In the genomic region with DNA sequence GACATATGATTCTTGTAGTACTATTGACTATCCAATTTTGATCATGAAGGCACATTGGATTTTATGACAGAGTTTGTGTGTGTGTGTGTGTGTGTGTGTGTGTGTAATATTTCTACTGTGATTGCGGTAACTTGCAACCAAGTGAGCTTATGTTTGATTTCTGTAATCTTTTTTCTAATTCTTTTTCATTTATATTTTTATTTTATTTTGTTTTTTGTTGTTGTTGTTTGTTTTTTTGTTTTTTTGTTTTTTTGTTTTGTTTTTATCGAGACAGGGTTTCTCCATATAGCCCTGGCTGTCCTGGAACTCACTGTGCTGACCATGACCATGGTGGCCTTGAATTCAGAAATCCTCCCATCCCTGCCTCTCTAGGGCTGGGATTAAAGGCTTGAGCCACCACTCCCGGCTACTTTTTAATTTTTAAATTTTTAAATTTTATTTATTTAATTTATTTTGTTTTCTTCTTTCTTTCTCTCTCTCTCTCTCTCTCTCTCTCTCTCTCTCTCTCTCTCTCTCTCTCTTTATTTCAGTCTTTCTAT, we compare ENCODE assay signal across 8 mouse cellular contexts.
DNase-seq lines count a peak whose midpoint lies in the region; ATAC-seq and TF ChIP-seq lines count a peak whose summit lies in the region.
"Not testable (repeated sequence)": the region's sequence is repeated elsewhere in the genome, so short reads cannot be mapped to it uniquely, and the experiment has no call there.

No protein-coding gene starts in this region.

- H3K4me1 ChIP-seq in forebrain, embryonic 13.5 days; heart, embryonic 16.5 days (ENCODE audit: control insufficient read depth, insufficient read depth, low read length); kidney, postnatal 0 days (replicated peaks; ENCODE audit: insufficient read depth, low read length); liver, embryonic 13.5 days (replicated peaks); midbrain, embryonic 15.5 days; stomach, embryonic 14.5 days (ENCODE audit: control insufficient read depth, insufficient read depth, low read length): not testable (repeated sequence)

- not testable (repeated sequence) for H3K27me3 ChIP-seq in forebrain, embryonic 13.5 days; heart, embryonic 16.5 days (ENCODE audit: control insufficient read depth, insufficient read depth, low read length); kidney, postnatal 0 days (ENCODE audit: insufficient read depth, low read length); liver, embryonic 13.5 days; midbrain, embryonic 15.5 days (replicated peaks); stomach, embryonic 14.5 days (ENCODE audit: control insufficient read depth, insufficient read depth, low read length)

- H3K36me3 ChIP-seq in forebrain, embryonic 13.5 days (ENCODE audit: poor library complexity, severe bottlenecking); heart, embryonic 16.5 days (ENCODE audit: control insufficient read depth, insufficient read depth); kidney, postnatal 0 days (ENCODE audit: insufficient read depth, low read length); liver, embryonic 13.5 days; midbrain, embryonic 15.5 days (replicated peaks); stomach, embryonic 14.5 days (ENCODE audit: control insufficient read depth, insufficient read depth, low read length): not testable (repeated sequence)

- not testable (repeated sequence) for H3K4me2 ChIP-seq in forebrain, embryonic 13.5 days; heart, embryonic 16.5 days (ENCODE audit: low read depth, low read length); kidney, postnatal 0 days (ENCODE audit: low read length); liver, embryonic 13.5 days; midbrain, embryonic 15.5 days; stomach, embryonic 14.5 days (replicated peaks; ENCODE audit: low read depth, low read length)

- peak; percentile 69; the same call in 1 of the 2 replicates for ATAC-seq in forebrain, embryonic 13.5 days
- peak; percentile 82 for ATAC-seq in heart, embryonic 16.5 days (replicated peaks; ENCODE audit: extremely low read depth, insufficient read depth, low FRiP score)
- peak; percentile 89 for ATAC-seq in kidney, postnatal 0 days (replicated peaks; ENCODE audit: low FRiP score, low read depth)
- ATAC-seq in liver, embryonic 13.5 days (ENCODE audit: low read depth), result peak; percentile 77
- peak; percentile 63; the same call in 1 of the 2 replicates for ATAC-seq in midbrain, embryonic 15.5 days (replicated peaks)
- ATAC-seq in stomach, embryonic 14.5 days (ENCODE audit: insufficient number of reproducible peaks, insufficient read depth, low FRiP score, low read depth), result peak; percentile 90

- TF ChIP-seq CTCF in kidney, postnatal 0 days (IDR thresholded peaks at IDR 0.05; ENCODE audit: low read depth), result not testable (repeated sequence)

- 85% methylated on average over 3 of the region's 3 CpGs for WGBS in forebrain, embryonic 13.5 days
- WGBS in heart, embryonic 16.5 days, result 72% methylated on average over 3 of the region's 3 CpGs
- WGBS in kidney, postnatal 0 days, result 81% methylated on average over 3 of the region's 3 CpGs
- WGBS in liver, embryonic 13.5 days (ENCODE audit: insufficient replicate concordance), result 73% methylated on average over 3 of the region's 3 CpGs
- 75% methylated on average over 3 of the region's 3 CpGs for WGBS in midbrain, embryonic 15.5 days
- 76% methylated on average over 3 of the region's 3 CpGs for WGBS in stomach, embryonic 14.5 days

- not testable (repeated sequence) for H3K9ac ChIP-seq in forebrain, embryonic 13.5 days; heart, embryonic 16.5 days (ENCODE audit: low read length); kidney, postnatal 0 days (ENCODE audit: low read depth, low read length); liver, embryonic 13.5 days; midbrain, embryonic 15.5 days; stomach, embryonic 14.5 days (replicated peaks; ENCODE audit: low read depth, low read length)

- H3K4me3 ChIP-seq in forebrain, embryonic 13.5 days; heart, embryonic 16.5 days (ENCODE audit: low read length); kidney, postnatal 0 days (replicated peaks; ENCODE audit: low read depth, low read length); liver, embryonic 13.5 days (replicated peaks); midbrain, embryonic 15.5 days; stomach, embryonic 14.5 days (ENCODE audit: low read depth, low read length): not testable (repeated sequence)

- not testable (repeated sequence) for H3K9me3 ChIP-seq in forebrain, embryonic 13.5 days (replicated peaks); heart, embryonic 16.5 days (replicated peaks; ENCODE audit: control insufficient read depth, low read length); kidney, postnatal 0 days (replicated peaks; ENCODE audit: low read length); liver, embryonic 13.5 days (replicated peaks); midbrain, embryonic 15.5 days; stomach, embryonic 14.5 days (ENCODE audit: control insufficient read depth, low read depth, low read length)

- not testable (repeated sequence) for H3K27ac ChIP-seq in forebrain, embryonic 13.5 days; heart, embryonic 16.5 days (ENCODE audit: low read length); kidney, postnatal 0 days; liver, embryonic 13.5 days; midbrain, embryonic 15.5 days; stomach, embryonic 14.5 days (ENCODE audit: low read length)

- peak; percentile 0 for DNase-seq in CD4-positive helper T cell, adult 2 months (ENCODE audit: low read depth, low spot score)
- DNase-seq in c-Kit-negative CD71-positive TER-119-positive erythroid progenitor cells, embryonic 14.5 days (ENCODE audit: low read depth, low spot score), result peak; percentile 1
- DNase-seq in kidney, postnatal 0 days (ENCODE audit: low spot score), result peak; percentile 0
- DNase-seq in liver, embryonic 13.5 days, result not testable (repeated sequence)
